Mouse (Mus musculus): ENCODE results near the gene Oas2.

DNA sequence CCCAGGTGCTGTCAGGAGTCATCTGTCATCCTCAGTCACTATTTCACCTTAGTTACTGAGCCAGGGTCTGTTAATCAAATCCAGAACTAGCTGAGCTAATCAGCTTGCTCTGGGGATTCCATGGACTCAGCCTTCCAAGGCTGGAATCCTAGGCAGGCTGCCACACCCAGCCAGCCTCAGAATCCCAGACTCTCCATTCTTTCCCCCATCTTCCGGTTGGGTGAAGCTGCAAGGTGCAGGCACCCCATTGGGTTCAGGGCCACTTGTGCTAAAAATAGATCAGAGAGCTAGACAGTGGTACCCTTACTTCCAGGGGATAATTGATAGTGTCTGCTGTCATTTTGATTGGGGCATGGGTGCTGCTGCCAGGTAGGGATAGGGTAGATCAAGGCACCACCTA lies 16.9 kb downstream of the Oas2 start:
- TF ChIP-seq CTCF (IDR thresholded peaks at IDR 0.05) (no peak), POLR2A (IDR thresholded peaks at IDR 0.05; ENCODE audit: insufficient read depth, low read depth, low read length) (no peak), EP300 (IDR thresholded peaks at IDR 0.05; ENCODE audit: insufficient read depth, low read depth, low read length) (no peak)
